Mouse (Mus musculus) liver, postnatal 0 days (tissue): Measurements from ENCODE around the gene Tsnax.

Experiments used
- CTCF ChIP-seq: sonication (generic); IDR thresholded peaks from 2 replicates; pipeline ENCODE4 v1.5.1; 2016; ENCODE audit warnings: antibody characterized with exemption, low read depth
- EP300 ChIP-seq: IDR thresholded peaks from 2 replicates; pipeline ENCODE4 v1.6.1; 2016; ENCODE audit warnings: antibody characterized with exemption, low read depth, mild to moderate bottlenecking

DNA sequence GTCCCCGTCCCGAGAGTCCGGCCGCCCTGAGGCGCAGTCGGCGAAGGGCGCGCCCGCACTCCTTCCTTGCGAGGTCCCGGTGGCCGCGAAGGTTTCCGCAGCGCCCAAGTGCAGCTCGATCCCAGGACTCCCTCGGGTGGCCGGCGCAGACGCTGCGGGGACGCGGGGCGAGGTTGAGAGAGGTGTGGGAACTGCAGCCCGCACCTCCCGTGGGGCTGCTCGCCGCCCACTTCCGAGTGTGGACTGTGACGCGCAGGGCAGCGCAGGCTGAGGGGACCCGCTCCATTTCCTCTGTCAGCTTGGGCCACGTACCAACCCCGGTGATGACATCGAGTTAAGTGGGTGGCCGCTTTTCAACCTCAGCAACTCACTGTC is 41.6 kb downstream of the Tsnax start:
- 0 out of 2 replicates have a peak, but pooled peaks have one; percentile 1 for TF ChIP-seq CTCF
- TF ChIP-seq EP300 = no peak
